Comparison of ENCODE assay signal across 9 mouse cellular contexts in the genomic region with DNA sequence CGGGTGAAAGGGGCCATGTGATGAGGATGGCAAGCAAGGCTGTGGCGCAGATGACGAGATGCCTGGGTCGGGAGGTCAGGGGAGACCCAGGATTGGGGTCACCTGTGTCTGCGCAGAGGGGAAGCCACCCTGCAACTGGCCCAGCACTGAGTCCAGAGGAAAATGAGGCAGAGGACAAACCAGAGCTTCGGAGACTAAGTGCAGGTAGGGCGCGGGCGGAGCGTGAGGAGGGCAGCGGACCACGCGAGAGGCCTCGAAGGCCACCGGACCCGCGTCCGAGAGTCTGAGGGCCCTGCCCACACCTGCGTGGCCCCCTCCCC. TPM values are rescaled to one million over a fixed set of nuclear protein-coding genes. Genes with fewer than 3 reads are reported as not detected.
A peak's percentile ranks its signal among the peaks of the same experiment; 100 is the strongest.
DNase-seq lines count a peak whose midpoint lies in the region; ATAC-seq and TF ChIP-seq lines count a peak whose summit lies in the region.
"Had no signal": no experiment of that assay in that cellular context is flagged by ENCODE, and none has a peak within 500 bp of the region (broad histone marks: within the 10 kb centered on the region; RNA-seq: fewer than 3 reads in every experiment).

No protein-coding gene starts in this region.

- no peaks in the 10 kb centered on the region for H3K36me3 ChIP-seq in kidney, adult 2 months (ENCODE audit: control insufficient read depth, insufficient read depth, low read length)
- peaks cover 17% of the 10 kb centered on the region for H3K36me3 ChIP-seq in hindbrain, embryonic 12.5 days
- H3K36me3 ChIP-seq in midbrain, embryonic 13.5 days: peaks cover 23% of the 10 kb centered on the region

- WGBS in kidney, adult 2 months: 6% methylated on average over 19 of the region's 19 CpGs
- WGBS in bone marrow, adult 2 months: 9% methylated on average over 19 of the region's 19 CpGs
- 8% methylated on average over 19 of the region's 19 CpGs for WGBS in hindbrain, embryonic 12.5 days
- 4% methylated on average over 19 of the region's 19 CpGs for WGBS in midbrain, embryonic 13.5 days

- no peak for TF ChIP-seq POLR2A in kidney, adult 2 months (IDR thresholded peaks at IDR 0.05; ENCODE audit: low read depth, low read length)
- TF ChIP-seq POLR2A in bone marrow, adult 2 months (IDR thresholded peaks at IDR 0.05; ENCODE audit: borderline replicate concordance, control insufficient read depth, low read depth, low read length): no peak

- no peak; the same call in 1 of the 2 replicates for ATAC-seq in hindbrain, embryonic 12.5 days (ENCODE audit: low FRiP score)
- ATAC-seq in midbrain, embryonic 13.5 days: no peak; the same call in 1 of the 2 replicates

- H3K27me3 ChIP-seq in kidney, adult 2 months (replicated peaks; ENCODE audit: control insufficient read depth, insufficient read depth, low read length): no peaks in the 10 kb centered on the region
- H3K27me3 ChIP-seq in hindbrain, embryonic 12.5 days: no peaks in the 10 kb centered on the region
- H3K27me3 ChIP-seq in midbrain, embryonic 13.5 days: no peaks in the 10 kb centered on the region
- H3K27me3 ChIP-seq: Patski had no signal

- H3K4me1 ChIP-seq in kidney, adult 2 months (ENCODE audit: control insufficient read depth, insufficient read depth, low read length): peaks cover 8% of the 10 kb centered on the region; the same call in 1 of the 2 replicates
- H3K4me1 ChIP-seq in bone marrow, adult 2 months (ENCODE audit: control insufficient read depth, insufficient read depth, low read length): peaks cover 3% of the 10 kb centered on the region; the same call in 1 of the 2 replicates
- H3K4me1 ChIP-seq in hindbrain, embryonic 12.5 days: peaks cover 46% of the 10 kb centered on the region
- H3K4me1 ChIP-seq in midbrain, embryonic 13.5 days (replicated peaks): peaks cover 52% of the 10 kb centered on the region

- no peak for DNase-seq in kidney, adult 2 months
- DNase-seq in kidney, postnatal 4 days: no peak
- DNase-seq in urinary bladder, postnatal 14 days (ENCODE audit: low spot score): no peak
- DNase-seq in right cerebral cortex, postnatal 4 days: no peak
- DNase-seq in urinary bladder, adult 18-20 months (ENCODE audit: low spot score in 2 of 2): no peak

- no peaks in the 10 kb centered on the region for H3K9me3 ChIP-seq in hindbrain, embryonic 12.5 days (replicated peaks)
- H3K9me3 ChIP-seq in midbrain, embryonic 13.5 days: no peaks in the 10 kb centered on the region

- H3K4me2 ChIP-seq in hindbrain, embryonic 12.5 days (replicated peaks): peak overlapping the region; percentile 91
- peak overlapping the region; percentile 98 for H3K4me2 ChIP-seq in midbrain, embryonic 13.5 days (replicated peaks)

- H3K27ac ChIP-seq in kidney, adult 2 months (ENCODE audit: insufficient read depth, low read depth, low read length): peak overlapping the region; percentile 10; the same call in 1 of the 2 replicates
- no peak overlapping the region; the same call in 1 of the 2 replicates for H3K27ac ChIP-seq in bone marrow, adult 2 months (ENCODE audit: control insufficient read depth, insufficient read depth, low read depth, low read length, poor library complexity)
- peak overlapping the region; percentile 97 for H3K27ac ChIP-seq in hindbrain, embryonic 12.5 days
- peak overlapping the region; percentile 99 for H3K27ac ChIP-seq in midbrain, embryonic 13.5 days

- H3K9ac ChIP-seq in hindbrain, embryonic 12.5 days: peak overlapping the region; percentile 99
- H3K9ac ChIP-seq in midbrain, embryonic 13.5 days (replicated peaks): peak overlapping the region; percentile 100

- TF ChIP-seq CTCF in kidney, adult 2 months (conservative IDR thresholded peaks at IDR 0.05; ENCODE audit: insufficient read depth, insufficient read length, low read depth, low read length): no peak
- TF ChIP-seq CTCF in bone marrow, adult 2 months (IDR thresholded peaks at IDR 0.05; ENCODE audit: control insufficient read depth, insufficient read depth, low read length): no peak

- H3K4me3 ChIP-seq in kidney, adult 2 months (ENCODE audit: insufficient read depth, low read depth, low read length): peak overlapping the region; percentile 98
- peak overlapping the region; percentile 82 for H3K4me3 ChIP-seq in bone marrow, adult 2 months (replicated peaks; ENCODE audit: control insufficient read depth, low read depth, low read length)
- peak overlapping the region; percentile 75 for H3K4me3 ChIP-seq in hindbrain, embryonic 12.5 days
- peak overlapping the region; percentile 92 for H3K4me3 ChIP-seq in midbrain, embryonic 13.5 days (replicated peaks)

RNA-seq across cellular contexts. Expression of a gene that starts 0.3 kb away (rescaled TPM):
- polyA plus RNA-seq in kidney, adult 2 months (2012; rRNA removed): 33.1 and 38.2 TPM in 2 replicates
- polyA plus RNA-seq in bone marrow, adult 2 months (2011; ENCODE audit: insufficient read depth, insufficient read length, low replicate concordance, missing spikeins): 12.8 and 21.0 TPM in 2 replicates
- 119 and 122 TPM in 2 replicates for polyA plus RNA-seq in hindbrain, embryonic 12.5 days (2016; fragmentation: Nextera tagmentation; extraction: Ambion mirVana)
- polyA plus RNA-seq in midbrain, embryonic 13.5 days (2015; fragmentation: Nextera tagmentation; extraction: Ambion mirVana): 68.2 and 74.3 TPM in 2 replicates
